Mouse (Mus musculus) left cerebral cortex, adult 2 months (tissue): Measurements from ENCODE around the gene Desi1. TPM values are rescaled to one million over a fixed set of nuclear protein-coding genes. Genes with fewer than 3 reads are reported as not detected.

Source experiments
- DNase-seq, 2 experiments: peaks; one replicate each; pipeline ENCODE4 v3.0.0; 2021 to 2022; ENCODE audit warnings: low spot score in 2 of 2, mixed read lengths in 1 of 2; ENCODE audit errors: extremely low spot score in 1 of 2
- H3K27ac ChIP-seq: fragments of 200-600 bp; 2 replicates; pipeline ENCODE4 v1.8.1; 2022
- H3K4me3 ChIP-seq: fragments of 200-600 bp; 2 replicates; pipeline ENCODE4 v1.8.1; 2022
- CTCF ChIP-seq: fragments of 200-600 bp; IDR thresholded peaks from 2 replicates; pipeline ENCODE4 v1.8.1; 2022; ENCODE audit warnings: antibody characterized with exemption, mild to moderate bottlenecking, moderate library complexity
- intact Hi-C: fragments of 180-260 bp; cut with DNase I; formaldehyde crosslinking; loops from one replicate; pipeline ENCODE4 v1.15.1; 2025
- total RNA-seq, 2 experiments: library from RNA; stranded (reverse); gene quantifications; 2 replicates each; pipeline ENCODE4 v1.2.3; 2021

Desi1 gene
- total RNA-seq, 2 experiments from 2014 or later, result 88.0 to 95.6 TPM

GRCm38 (mm10) chr15:82016830-82017229 is 16.8 kb downstream of the Desi1 start:
- no peak for TF ChIP-seq CTCF
- intact Hi-C loops, result loop anchor here (2.0 kb wide), 1 partner anchor 30 kb away; the partner anchor contains the start of gene Snu13
- Histone ChIP-seq H3K4me3 (peak overlapping the region; percentile 89), H3K27ac (peak overlapping the region; percentile 56; the same call in 1 of the 2 replicates)
- DNase-seq, result no peak

DNA sequence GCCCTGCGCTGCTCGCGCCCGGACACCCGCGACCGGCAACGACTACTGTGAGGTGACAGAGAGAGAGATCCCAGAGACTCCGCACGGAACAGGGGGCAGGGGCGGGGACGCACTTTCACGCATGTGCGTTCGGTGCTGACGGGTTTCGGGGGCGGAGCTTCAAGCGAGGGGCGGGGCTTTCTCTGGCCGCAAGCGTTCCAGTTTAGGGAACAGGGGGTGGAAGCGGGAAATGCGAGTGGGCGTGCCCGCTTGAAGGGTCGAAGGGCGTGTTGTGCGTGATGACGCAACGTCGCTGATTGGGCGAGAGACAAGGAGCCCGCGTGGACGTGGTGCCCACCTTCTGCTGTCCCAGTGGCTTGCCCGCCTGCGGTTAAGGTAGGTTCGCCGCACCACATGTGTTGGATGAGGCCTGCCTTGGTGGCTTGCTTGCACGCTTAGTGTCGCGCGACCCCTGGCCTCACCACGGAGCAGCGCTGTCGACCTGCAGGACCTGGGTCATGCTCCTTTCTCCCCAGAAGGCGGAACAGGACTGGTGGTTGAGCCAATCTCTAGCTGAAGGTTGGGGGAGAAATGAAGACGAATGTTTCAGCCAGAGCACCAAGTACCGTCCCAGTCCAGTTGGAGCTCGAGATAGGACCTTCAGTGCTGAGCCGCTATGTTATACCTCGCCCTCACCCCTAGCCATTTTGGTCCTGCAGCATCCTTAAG is 17.4 kb downstream of the Desi1 start:
- no peak; the same call in 1 of the 2 replicates for TF ChIP-seq CTCF
- peak; percentile 99 for DNase-seq
- intact Hi-C loops, result loop anchor here (2.0 kb wide), 1 partner anchor 31 kb away; the partner anchor contains the start of gene Snu13
- Histone ChIP-seq H3K4me3 (peak overlapping the region; percentile 89), H3K27ac (peak overlapping the region; percentile 91)

- peak; percentile 25 to 29 for DNase-seq
- peak overlapping the region; percentile 89 for H3K4me3 ChIP-seq
- peak overlapping the region; percentile 91 for H3K27ac ChIP-seq
- intact Hi-C loops, result loop anchor here (2.0 kb wide), 1 partner anchor 31 kb away; the partner anchor contains the start of gene Snu13
- peak; percentile 29 for TF ChIP-seq CTCF
Observed at GRCm38 (mm10) chr15:82015392-82016100, 18.1 kb downstream of the Desi1 start.

DNA sequence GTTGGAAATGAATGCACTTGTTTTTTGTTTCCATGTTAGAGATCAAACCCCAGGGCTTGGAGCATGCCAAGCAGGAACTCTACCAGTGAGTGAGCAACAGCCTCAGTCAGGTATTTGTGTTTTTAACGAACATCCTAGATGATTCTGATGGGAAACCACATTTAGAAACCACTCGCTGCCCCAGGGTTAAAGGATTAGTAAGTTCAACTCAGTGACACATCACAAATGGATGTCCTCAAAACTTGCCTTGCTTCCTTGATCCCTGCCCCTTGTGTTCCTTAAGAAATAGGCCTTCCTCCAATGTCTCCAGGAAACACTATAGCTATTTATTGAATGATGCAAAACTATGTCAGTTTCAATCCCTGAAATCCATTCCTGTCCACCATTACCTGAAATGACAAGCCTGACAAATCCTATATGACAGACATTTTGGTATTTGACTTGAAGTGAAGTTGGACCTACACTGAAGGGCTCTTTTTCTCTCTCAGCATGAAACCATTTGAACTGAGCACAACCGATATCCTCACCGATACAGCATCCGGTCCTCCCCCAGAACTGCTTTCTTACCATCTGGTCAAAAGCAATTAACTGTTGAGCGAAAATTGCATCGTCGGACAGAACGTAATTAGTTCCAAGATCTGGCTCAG is 18.8 kb downstream of the Desi1 start:
- intact Hi-C loops, result no loop called here
- no peak for TF ChIP-seq CTCF
- DNase-seq, result no peak
- Histone ChIP-seq H3K4me3 (peak overlapping the region; percentile 89), H3K27ac (peak overlapping the region; percentile 91)

DNA sequence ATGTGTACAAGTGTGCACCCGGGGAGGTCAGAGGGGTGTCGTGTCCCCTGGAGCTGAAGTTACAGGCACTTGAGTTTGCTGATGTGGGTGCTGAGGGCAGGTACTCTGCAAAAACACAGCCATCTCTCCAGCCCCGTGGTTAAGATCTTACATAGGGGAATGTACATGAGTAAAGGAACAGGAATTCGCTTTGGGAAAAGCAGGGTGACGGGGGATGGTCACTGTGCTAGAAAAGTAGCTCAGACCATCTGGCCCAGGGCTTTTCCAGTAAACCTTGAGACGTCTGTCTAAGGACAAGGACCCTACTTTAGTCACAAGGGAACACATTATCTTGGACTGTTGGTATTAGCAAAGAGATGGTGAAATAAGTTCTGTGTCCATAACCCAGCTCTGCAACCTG is 21.7 kb downstream of the Desi1 start:
- no peak for TF ChIP-seq CTCF
- DNase-seq, result no peak
- Histone ChIP-seq H3K4me3 (no peak overlapping the region), H3K27ac (no peak overlapping the region)
- intact Hi-C loops, result no loop called here

GRCm38 (mm10) chr15:82004257-82004656 is 29.4 kb downstream of the Desi1 start:
- no peak for TF ChIP-seq CTCF
- DNase-seq, result no peak
- intact Hi-C loops, result no loop called here
- H3K4me3 ChIP-seq, result no peak overlapping the region
- no peak overlapping the region for H3K27ac ChIP-seq

- Histone ChIP-seq H3K27ac (no peak overlapping the region), H3K4me3 (no peak overlapping the region)
- no peak for TF ChIP-seq CTCF
- intact Hi-C loops, result no loop called here
- no peak for DNase-seq
Observed at GRCm38 (mm10) chr15:81993992-81994391, 39.7 kb downstream of the Desi1 start.

- DNase-seq, result peak in 1 of 2 experiments; percentile 18
- Histone ChIP-seq H3K27ac (no peak overlapping the region), H3K4me3 (no peak overlapping the region)
- no peak for TF ChIP-seq CTCF
- intact Hi-C loops, result loop anchor here (2.0 kb wide), 1 partner anchor 52 kb away; no protein-coding TSS in a partner anchor
Observed at GRCm38 (mm10) chr15:81990549-81990948, 43.1 kb downstream of the Desi1 start.

GRCm38 (mm10) chr15:81989371-81990062 is 44.1 kb downstream of the Desi1 start:
- peak; percentile 81 for DNase-seq
- TF ChIP-seq CTCF, result peak; percentile 89
- Histone ChIP-seq H3K27ac (peak overlapping the region; percentile 10; the same call in 1 of the 2 replicates), H3K4me3 (no peak overlapping the region)
- intact Hi-C loops, result loop anchor here (1.0 to 2.0 kb wide), 2 partner anchors 29 to 51 kb away; partner anchors contain the start of gene Pmm1

- no peak for DNase-seq
- Histone ChIP-seq H3K27ac (0 out of 2 replicates have a peak within 1 kb of the TSS, but pooled peaks have one; percentile 15), H3K4me3 (no peak within 1 kb of the TSS)
- intact Hi-C loops, result no loop called here
- TF ChIP-seq CTCF, result no peak
Observed at GRCm38 (mm10) chr15:81987646-81988045, 46.0 kb downstream of the Desi1 start, which contains the start of gene Xrcc6. Gene Xrcc6, plus strand, starts transcription at chr15:81987835.
